In the genomic region with DNA sequence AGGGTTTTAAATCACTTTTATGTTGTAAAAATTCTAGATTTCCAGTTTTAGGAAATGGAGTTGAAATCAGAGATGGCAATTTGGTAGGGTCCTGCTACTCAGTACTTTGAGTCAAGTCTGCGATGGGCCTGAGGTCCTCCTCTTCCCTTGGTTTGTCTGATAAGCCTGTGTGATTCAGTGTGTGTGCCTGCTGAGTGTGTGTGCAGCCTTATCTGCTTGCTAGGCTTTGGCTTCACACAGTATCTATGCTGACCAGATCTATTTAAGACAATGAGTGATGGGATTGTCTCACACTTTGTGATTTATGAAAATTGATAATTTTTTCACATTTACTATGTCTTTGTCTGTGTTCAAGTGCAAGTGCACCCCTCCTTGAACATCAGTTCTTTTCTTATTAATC, we compare ENCODE assay signal across 14 mouse cellular contexts.
"Had no signal": no experiment of that assay in that cellular context is flagged by ENCODE, and none has a peak within 500 bp of the region (broad histone marks: within the 10 kb centered on the region; RNA-seq: fewer than 3 reads in every experiment).

No protein-coding gene starts in this region.

- H3K4me1 ChIP-seq: neural tube, embryonic 12.5 days had no signal

- H3K4me3 ChIP-seq: kidney, embryonic 15.5 days; left cerebral cortex, adult 2 months; limb, embryonic 10.5 days; liver, embryonic 15.5 days; lung, embryonic 15.5 days; midbrain, embryonic 15.5 days; neural tube, embryonic 12.5 days had no signal

- H3K9ac ChIP-seq: kidney, embryonic 15.5 days; liver, embryonic 15.5 days; lung, embryonic 15.5 days; midbrain, embryonic 15.5 days; neural tube, embryonic 12.5 days had no signal

- H3K27ac ChIP-seq: left cerebral cortex, adult 2 months; liver, embryonic 15.5 days; lung, embryonic 15.5 days; macrophage; midbrain, embryonic 15.5 days; neural tube, embryonic 12.5 days had no signal

- H3K36me3 ChIP-seq: midbrain, embryonic 15.5 days had no signal

- ATAC-seq: midbrain, embryonic 15.5 days had no signal

- DNase-seq: kidney, adult 2 months; kidney, postnatal 14 days; lung, postnatal 14 days; spleen, adult 18-20 months; thymus, postnatal 4 days had no signal

- H3K27me3 ChIP-seq: kidney, embryonic 15.5 days; liver, embryonic 15.5 days; lung, embryonic 15.5 days; midbrain, embryonic 15.5 days; neural tube, embryonic 12.5 days had no signal

- H3K4me2 ChIP-seq: kidney, embryonic 15.5 days; liver, embryonic 15.5 days; lung, embryonic 15.5 days; midbrain, embryonic 11.5 days; midbrain, embryonic 15.5 days; neural tube, embryonic 12.5 days had no signal

- H3K9me3 ChIP-seq: kidney, embryonic 15.5 days; limb, embryonic 10.5 days; liver, embryonic 15.5 days; lung, embryonic 15.5 days; midbrain, embryonic 15.5 days; neural tube, embryonic 12.5 days had no signal
